Mouse (Mus musculus): ENCODE results near the gene Brd1.

- TF ChIP-seq CTCF (IDR thresholded peaks at IDR 0.05; ENCODE audit: borderline replicate concordance, control insufficient read depth, extremely low read depth, insufficient read depth, low read length, poor library complexity): no peak
- TF ChIP-seq POLR2A (IDR thresholded peaks at IDR 0.05; ENCODE audit: control insufficient read depth, extremely low read depth, insufficient read depth, low read length, poor library complexity): no peak
Observed at GRCm38 (mm10) chr15:88730717-88731116, 3.3 kb downstream of the Brd1 start.

Data from thymus, adult 2 months (tissue).